Mouse (Mus musculus) testis, adult 2 months (tissue): Measurements from ENCODE around the gene Slc25a47.

Source experiments
- CTCF ChIP-seq: fragments of 200-500 bp; IDR thresholded peaks from 2 replicates; pipeline ENCODE4 v1.5.1; 2012; ENCODE audit warnings: low read depth, mild to moderate bottlenecking, inconsistent platforms, low read length, moderate library complexity; ENCODE audit not compliant: control insufficient read depth, insufficient read depth, insufficient replicate concordance
- POLR2A ChIP-seq: fragments of 200-500 bp; IDR thresholded peaks from 2 replicates; pipeline ENCODE4 v1.6.1; 2012; ENCODE audit warnings: low read depth, mild to moderate bottlenecking, inconsistent platforms, low read length, moderate library complexity; ENCODE audit not compliant: control insufficient read depth

DNA sequence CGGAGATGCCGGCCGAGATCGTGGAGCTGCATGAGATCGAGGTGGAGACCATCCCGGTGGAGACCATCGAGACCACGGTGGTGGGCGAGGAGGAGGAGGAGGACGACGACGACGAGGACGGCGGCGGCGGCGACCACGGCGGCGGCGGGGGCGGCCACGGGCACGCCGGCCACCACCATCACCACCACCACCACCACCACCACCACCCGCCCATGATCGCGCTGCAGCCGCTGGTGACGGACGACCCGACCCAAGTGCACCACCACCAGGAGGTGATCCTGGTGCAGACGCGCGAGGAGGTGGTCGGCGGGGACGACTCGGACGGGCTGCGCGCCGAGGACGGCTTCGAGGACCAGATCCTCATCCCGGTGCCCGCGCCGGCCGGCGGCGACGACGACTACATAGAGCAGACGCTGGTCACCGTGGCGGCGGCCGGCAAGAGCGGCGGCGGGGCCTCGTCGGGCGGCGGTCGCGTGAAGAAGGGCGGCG lies 42.3 kb upstream of the Slc25a47 start:
- TF ChIP-seq CTCF (no peak), POLR2A (no peak)
